Mouse (Mus musculus): Measurements from ENCODE around the gene Krtap12-1.
"Not testable (repeated sequence)": the region's sequence is repeated elsewhere in the genome, so short reads cannot be mapped to it uniquely, and the experiment has no call there.

Krtap12-1 gene

GRCm38 (mm10) chr10:77720299-77720698 lies at the start of gene Krtap12-1:
TSS of gene Krtap12-1 (plus strand) at chr10:77720599.
- not testable (repeated sequence) for DNase-seq (ENCODE audit: low spot score in 2 of 2)

DNA sequence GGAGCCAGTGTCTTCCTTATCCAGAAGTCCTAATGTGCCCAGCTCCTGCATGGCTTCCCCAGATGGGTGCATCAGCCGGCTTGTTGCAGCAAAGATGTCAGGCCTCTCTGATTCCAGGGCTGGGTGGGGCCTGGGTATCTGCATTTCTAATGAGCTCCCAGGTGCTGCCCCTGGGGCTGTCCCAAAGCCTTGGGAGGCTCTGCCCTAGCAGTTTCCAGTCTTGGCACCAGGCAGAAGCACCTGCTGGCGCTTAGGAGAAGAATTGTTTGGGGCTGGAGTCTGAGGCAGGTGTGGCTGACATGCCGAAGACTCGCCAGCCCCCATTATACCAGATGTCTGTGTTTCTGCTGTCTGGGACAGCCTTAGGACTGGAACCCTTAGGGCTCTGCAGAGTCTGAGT lies 49.7 kb upstream of the Krtap12-1 start:
- no peak for DNase-seq (ENCODE audit: low spot score in 2 of 2)

- no peak for DNase-seq (ENCODE audit: low spot score in 2 of 2)
Measured at GRCm38 (mm10) chr10:77671519-77671918, 48.9 kb upstream of the Krtap12-1 start.

DNA sequence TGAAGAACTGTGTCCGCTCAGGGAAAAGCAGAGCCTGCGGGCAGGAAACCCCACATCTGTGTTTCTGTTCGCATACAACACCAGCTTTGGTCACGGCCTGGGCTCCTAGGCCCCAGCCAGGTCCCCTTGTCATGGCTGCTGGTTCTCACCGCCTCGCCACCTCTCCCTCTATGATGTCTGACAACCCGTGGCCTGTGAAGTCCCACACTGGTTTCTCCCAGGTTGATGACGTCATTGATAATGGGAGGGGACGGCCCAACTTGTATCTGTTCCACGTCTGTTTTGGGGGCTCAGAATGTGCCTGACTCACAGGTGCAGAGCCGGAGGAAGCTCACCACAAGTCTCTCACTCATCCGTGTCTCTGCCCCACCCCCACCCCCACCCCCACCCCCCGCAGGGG lies 46.6 kb upstream of the Krtap12-1 start:
- DNase-seq (ENCODE audit: low spot score in 2 of 2): peak in 1 of 2 experiments; percentile 37

DNA sequence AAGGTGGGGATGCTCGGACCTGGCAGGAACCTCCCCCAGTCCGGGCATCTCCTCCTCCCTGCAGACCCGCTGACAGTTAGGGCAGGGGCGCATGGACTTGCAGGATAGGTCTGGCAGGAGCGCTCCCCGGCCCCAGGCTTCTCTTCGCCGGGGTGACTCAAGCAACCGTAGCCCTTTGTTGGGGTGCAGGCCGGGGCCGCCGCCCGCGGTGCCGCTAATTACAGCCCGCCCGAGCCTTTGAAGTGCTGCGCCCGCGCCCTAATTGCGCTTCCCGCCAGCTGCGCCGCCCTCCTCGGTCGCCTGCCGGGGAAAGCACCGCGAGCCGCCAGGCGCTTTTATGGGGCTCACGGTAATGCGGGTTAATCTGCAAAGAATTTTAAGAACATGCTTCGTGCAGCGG lies 42.8 kb upstream of the Krtap12-1 start:
- DNase-seq (ENCODE audit: low spot score in 2 of 2): peak in 1 of 2 experiments; percentile 43

DNA sequence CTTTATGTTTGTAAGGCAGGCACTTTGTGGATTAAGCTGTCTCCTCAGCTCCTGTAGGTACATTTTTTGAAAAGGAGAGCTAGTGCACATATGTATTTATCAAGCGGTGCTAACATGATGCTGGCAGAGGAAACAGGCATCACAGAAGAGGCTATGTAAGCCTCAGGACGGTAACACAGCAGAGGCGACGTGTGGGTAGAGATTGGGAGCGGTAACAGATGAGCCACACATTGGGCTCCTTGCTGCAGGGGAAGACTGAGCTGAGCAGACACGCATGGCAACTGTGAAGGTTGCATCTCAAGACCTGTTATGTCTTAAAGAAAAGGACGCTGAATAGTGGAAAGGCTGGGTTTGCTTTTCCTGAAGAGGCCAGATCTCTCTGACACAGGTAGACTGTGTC lies 37.4 kb upstream of the Krtap12-1 start:
- DNase-seq (ENCODE audit: low spot score in 2 of 2): no peak

DNA sequence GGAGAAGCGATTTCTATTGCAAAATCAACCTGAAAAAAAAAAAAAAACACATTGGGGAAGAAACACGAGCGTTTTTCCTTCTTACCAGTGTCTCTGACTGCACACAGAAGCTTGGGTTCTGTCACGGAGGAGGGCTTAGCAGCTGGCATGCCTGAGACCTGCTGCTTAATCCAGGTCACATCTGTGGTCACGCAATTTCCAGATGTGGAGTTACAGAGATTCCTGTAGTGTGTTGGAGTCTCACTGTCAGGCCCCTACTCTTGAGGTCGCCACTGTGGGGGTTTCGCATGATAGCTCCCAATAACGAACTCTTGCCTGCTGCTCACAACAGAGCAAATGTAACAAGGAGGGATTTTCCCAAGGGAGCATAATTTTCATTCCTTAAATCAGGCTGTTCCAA lies 36.2 kb upstream of the Krtap12-1 start:
- no peak for DNase-seq (ENCODE audit: low spot score in 2 of 2)

- no peak for DNase-seq (ENCODE audit: low spot score in 2 of 2)
Measured at GRCm38 (mm10) chr10:77685895-77686664, 34.3 kb upstream of the Krtap12-1 start, which contains the start of gene Tspear. TSS of gene Tspear (plus strand) at chr10:77686569.

- DNase-seq (ENCODE audit: low spot score in 2 of 2): no peak
Measured at GRCm38 (mm10) chr10:77687021-77687420, 33.4 kb upstream of the Krtap12-1 start.

DNA sequence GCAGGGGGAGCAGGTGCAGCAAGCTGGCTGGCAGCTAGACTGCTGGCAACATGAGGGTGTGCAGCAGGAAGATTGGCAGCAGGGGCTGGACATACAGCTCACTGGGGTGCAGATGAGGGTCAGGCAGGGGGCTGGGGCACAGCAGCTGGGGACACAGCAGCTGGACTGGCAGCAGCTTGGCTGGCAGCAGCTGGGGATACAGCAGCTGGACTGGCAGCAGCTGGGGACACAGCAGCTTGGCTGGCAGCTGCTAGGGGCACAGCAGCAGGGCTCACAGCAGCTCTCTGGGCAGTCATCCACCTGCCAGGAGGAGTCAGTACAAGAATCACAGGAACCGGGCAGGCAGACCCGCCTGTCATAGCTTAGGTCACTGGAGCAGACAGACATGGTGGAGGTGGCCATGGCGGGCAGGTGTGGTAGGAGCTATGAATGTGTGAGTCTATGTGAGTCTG lies 30.0 kb upstream of the Krtap12-1 start, which contains the start of gene Gm19402:
Gene Gm19402 (minus strand): TSS at position 402 of the 452 bp plus-strand sequence.
- not testable (repeated sequence) for DNase-seq (ENCODE audit: low spot score in 2 of 2)

DNA sequence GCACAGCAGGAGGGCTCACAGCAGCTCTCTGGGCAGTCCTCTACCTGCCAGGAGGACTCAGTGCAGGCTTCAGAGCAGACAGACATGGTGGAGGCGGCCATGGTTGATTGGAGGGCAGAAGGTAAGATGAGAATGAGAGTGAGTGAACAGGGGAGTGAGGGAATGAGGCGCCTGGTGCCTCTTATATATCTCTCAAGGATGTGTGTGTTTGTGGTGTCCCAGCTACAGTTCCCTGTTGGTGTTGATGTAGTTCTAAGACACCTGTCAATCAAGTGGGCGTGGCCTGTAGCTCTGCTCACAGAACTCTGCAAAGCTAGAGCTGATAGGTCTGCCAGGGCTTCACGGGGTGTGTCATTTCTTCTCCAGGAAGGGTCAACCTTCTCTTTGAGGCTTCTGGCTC lies 23.3 kb upstream of the Krtap12-1 start, which contains the start of gene Gm9508:
Gene Gm9508 (minus strand): TSS at position 101 of the 400 bp plus-strand sequence.
- DNase-seq (ENCODE audit: low spot score in 2 of 2): no peak

DNA sequence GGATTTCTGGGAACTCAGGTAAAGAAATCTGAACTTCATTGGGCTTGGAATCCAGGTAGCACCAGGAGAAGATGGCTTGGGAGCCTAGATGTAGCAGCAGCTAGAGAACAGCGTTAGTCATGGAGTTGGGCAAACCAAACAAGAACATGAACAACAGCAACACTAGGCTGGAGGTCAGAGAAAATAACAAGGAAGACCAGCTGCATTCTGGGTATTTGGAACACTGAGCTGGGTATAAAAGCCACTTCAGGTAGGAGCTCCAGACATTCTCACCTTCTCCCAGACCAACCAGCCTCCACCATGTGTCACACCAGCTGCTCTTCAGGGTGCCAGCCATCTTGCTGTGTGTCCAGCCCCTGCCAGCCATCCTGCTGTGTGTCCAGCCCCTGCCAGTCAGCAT lies 14.1 kb upstream of the Krtap12-1 start, which contains the start of gene Gm10272:
Gene Gm10272 (plus strand): TSS at position 301 of the 400 bp plus-strand sequence.
- no peak for DNase-seq (ENCODE audit: low spot score in 2 of 2)

- DNase-seq (ENCODE audit: low spot score in 2 of 2): no peak
Measured at GRCm38 (mm10) chr10:77709831-77710230, 10.6 kb upstream of the Krtap12-1 start.

DNA sequence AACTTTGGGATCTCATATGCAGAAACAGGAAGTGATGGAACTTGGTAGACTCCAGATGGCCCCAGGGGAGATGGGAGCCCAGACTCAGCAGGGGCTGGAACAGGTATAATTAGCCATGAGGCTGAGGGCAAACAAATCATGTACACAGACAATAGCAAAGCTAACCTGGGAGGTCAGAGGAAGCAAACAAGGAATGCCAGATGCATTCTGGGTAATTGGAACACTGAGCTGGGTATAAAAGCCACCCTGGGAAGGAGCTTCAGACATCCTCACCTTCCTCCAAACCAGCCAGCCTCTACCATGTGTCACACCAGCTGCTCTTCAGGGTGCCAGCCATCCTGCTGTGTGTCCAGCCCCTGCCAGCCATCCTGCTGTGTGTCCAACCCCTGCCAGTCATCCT lies 9.2 kb upstream of the Krtap12-1 start, which contains the start of gene Gm10024:
Gene Gm10024 (plus strand): TSS at position 301 of the 400 bp plus-strand sequence.
- not testable (repeated sequence) for DNase-seq (ENCODE audit: low spot score in 2 of 2)

- DNase-seq (ENCODE audit: low spot score in 2 of 2): no peak
Measured at GRCm38 (mm10) chr10:77713734-77714133, 6.7 kb upstream of the Krtap12-1 start.

- DNase-seq (ENCODE audit: low spot score in 2 of 2): no peak
Measured at GRCm38 (mm10) chr10:77715507-77715906, 4.9 kb upstream of the Krtap12-1 start, which contains the start of gene Gm10142. TSS of gene Gm10142 (plus strand) at chr10:77715807.

- DNase-seq (ENCODE audit: low spot score in 2 of 2): no peak
Measured at GRCm38 (mm10) chr10:77724855-77725254, 4.5 kb downstream of the Krtap12-1 start.

GRCm38 (mm10) chr10:77726186-77726585 lies 5.8 kb downstream of the Krtap12-1 start, which contains the start of gene Gm10100:
TSS of gene Gm10100 (plus strand) at chr10:77726486.
- DNase-seq (ENCODE audit: low spot score in 2 of 2): no peak

DNA sequence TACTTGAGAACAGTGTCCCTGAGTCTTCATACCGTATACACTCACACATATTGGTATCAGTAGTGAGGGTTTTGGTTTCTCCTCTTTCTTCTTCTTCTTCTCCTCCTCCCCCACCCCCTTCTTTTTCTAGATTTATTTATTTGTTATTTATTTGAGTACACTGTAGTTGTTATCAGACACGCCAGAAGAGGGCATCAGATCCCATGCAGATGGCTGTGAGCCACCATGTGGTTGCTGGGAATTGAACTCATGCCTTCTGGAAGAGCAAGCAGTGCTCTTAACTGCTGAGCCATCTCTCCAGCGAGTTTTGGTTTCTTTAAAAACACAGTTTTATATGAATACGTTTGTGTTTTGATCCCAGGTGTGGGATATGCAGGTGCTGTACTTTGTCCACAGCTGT lies 7.9 kb downstream of the Krtap12-1 start:
- DNase-seq (ENCODE audit: low spot score in 2 of 2): no peak

- peak in 1 of 2 experiments; percentile 38 for DNase-seq (ENCODE audit: low spot score in 2 of 2)
Measured at GRCm38 (mm10) chr10:77729241-77729640, 8.8 kb downstream of the Krtap12-1 start.

DNA sequence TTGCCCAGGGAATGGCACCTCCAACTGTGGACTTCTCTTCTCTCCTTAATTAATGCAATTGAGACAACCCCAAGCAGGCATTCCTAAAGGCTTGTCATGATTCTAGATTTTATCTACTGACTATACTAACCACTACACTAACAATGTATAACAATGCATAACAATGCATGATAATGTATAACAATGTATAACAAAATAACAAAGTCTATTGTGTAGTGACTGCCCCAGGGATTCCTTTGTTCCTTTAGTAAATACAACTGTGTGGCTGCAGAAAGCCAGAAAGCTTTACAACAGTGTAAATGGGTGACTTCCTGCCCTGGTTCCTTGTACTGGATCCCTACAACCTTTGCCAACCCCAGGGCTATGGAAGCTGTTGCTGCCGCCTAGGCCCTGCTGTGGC lies 15.5 kb downstream of the Krtap12-1 start:
- DNase-seq (ENCODE audit: low spot score in 2 of 2): no peak

DNA sequence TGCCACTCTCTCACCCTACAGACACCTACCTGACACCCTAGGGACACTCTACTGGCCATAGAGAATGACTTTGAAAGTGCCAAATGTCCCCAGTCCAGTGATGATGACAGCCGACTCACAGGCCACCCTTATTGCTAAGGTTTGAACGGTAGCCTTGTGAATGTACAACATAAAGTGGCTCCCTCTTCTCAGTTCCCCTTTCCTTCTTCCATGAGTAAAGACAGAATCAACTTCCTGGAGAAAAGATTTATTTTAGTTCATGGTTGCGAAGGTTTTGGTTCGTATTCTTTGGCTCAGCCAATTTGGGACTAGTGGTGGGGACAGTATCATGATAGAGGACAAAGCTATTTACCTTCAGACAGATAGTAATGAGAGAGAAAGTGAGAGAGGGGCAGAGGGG lies 18.5 kb downstream of the Krtap12-1 start:
- DNase-seq (ENCODE audit: low spot score in 2 of 2): no peak
